Mouse (Mus musculus) testis, adult 2 months (tissue): ENCODE data around the gene H2-Q4.
"Not testable (repeated sequence)": the region's sequence is repeated elsewhere in the genome, so short reads cannot be mapped to it uniquely, and the experiment has no call there.

ENCODE experiments used
- CTCF ChIP-seq: fragments of 200-500 bp; IDR thresholded peaks from 2 replicates; pipeline ENCODE4 v1.5.1; 2012; ENCODE audit warnings: low read depth, mild to moderate bottlenecking, inconsistent platforms, low read length, moderate library complexity; ENCODE audit not compliant: control insufficient read depth, insufficient read depth, insufficient replicate concordance
- POLR2A ChIP-seq: fragments of 200-500 bp; IDR thresholded peaks from 2 replicates; pipeline ENCODE4 v1.6.1; 2012; ENCODE audit warnings: low read depth, mild to moderate bottlenecking, inconsistent platforms, low read length, moderate library complexity; ENCODE audit not compliant: control insufficient read depth

DNA sequence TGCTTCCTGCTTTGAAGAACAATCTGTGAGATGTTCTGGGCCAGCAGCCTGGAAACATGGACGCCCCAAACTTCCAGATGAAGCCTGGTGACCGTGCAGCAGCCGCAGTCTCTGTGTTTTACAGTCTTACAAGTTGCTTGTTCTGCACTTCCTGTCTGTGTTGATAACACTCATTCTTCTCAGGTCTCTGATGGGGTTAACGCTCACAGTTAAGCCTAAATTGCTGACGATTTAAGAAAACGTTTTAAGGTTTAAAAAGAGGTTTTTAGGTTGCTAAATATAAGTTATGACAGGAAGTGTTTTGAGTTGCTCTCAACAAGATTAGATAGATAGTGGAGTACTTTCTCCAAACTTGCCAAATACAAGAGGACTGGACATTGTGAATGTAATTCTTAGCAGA, 26.1 kb upstream of the H2-Q4 start:
- not testable (repeated sequence) for TF ChIP-seq CTCF, POLR2A
